8 mouse cellular contexts compared by ENCODE assay signal in genomic region chr2:126676122-126676515, GRCm38 (mm10). TPM values are rescaled to one million over a fixed set of nuclear protein-coding genes. Genes with fewer than 3 reads are reported as not detected.
DNase-seq lines count a peak whose midpoint lies in the region; ATAC-seq and TF ChIP-seq lines count a peak whose summit lies in the region.

Gene Gabpb1, minus strand, starts transcription at chr2:126676337.

- peaks cover 55% of the 10 kb centered on the region for H3K4me1 ChIP-seq in E14TG2a.4 (replicated peaks; ENCODE audit: low read depth, low read length)
- peaks cover 29% of the 10 kb centered on the region for H3K4me1 ChIP-seq in limb, embryonic 13.5 days
- peaks cover 5% of the 10 kb centered on the region; the same call in 1 of the 2 replicates for H3K4me1 ChIP-seq in olfactory bulb, adult 2 months (ENCODE audit: control insufficient read depth, insufficient read depth, low read length)

- 23% methylated on average over 12 of the region's 12 CpGs for WGBS in limb, embryonic 13.5 days
- WGBS in olfactory bulb, adult 2 months = 24% methylated on average over 12 of the region's 12 CpGs

- H3K4me3 ChIP-seq in E14TG2a.4 (replicated peaks; ENCODE audit: low read length) = peak within 1 kb of the TSS; percentile 94
- peak within 1 kb of the TSS; percentile 93 for H3K4me3 ChIP-seq in limb, embryonic 13.5 days
- H3K4me3 ChIP-seq in olfactory bulb, adult 2 months (ENCODE audit: insufficient read depth, low read depth, low read length) = peak within 1 kb of the TSS; percentile 98

- H3K27me3 ChIP-seq in E14TG2a.4 (ENCODE audit: insufficient read depth, low read length) = no peaks in the 10 kb centered on the region
- H3K27me3 ChIP-seq in limb, embryonic 13.5 days = no peaks in the 10 kb centered on the region

- peak within 1 kb of the TSS; percentile 100 for H3K27ac ChIP-seq in limb, embryonic 13.5 days
- H3K27ac ChIP-seq in olfactory bulb, adult 2 months (ENCODE audit: insufficient read depth, low read depth, low read length) = peak within 1 kb of the TSS; percentile 97

- H3K4me2 ChIP-seq in limb, embryonic 13.5 days (replicated peaks) = peak within 1 kb of the TSS; percentile 77

- H3K9me3 ChIP-seq in E14TG2a.4 (ENCODE audit: low read length) = no peaks in the 10 kb centered on the region
- peaks cover 4% of the 10 kb centered on the region; the same call in 1 of the 2 replicates for H3K9me3 ChIP-seq in limb, embryonic 13.5 days

- peaks cover 10% of the 10 kb centered on the region; the same call in 1 of the 2 replicates for H3K36me3 ChIP-seq in E14TG2a.4 (ENCODE audit: insufficient read depth, low read length)
- peaks cover 30% of the 10 kb centered on the region for H3K36me3 ChIP-seq in limb, embryonic 13.5 days

- intact Hi-C loops in heart, postnatal 25 days (cut with DNase I) = no loop called here

- DNase-seq in gastrocnemius, postnatal 4 days (ENCODE audit: low spot score in 2 of 2) = no peak
- no peak for DNase-seq in gastrocnemius, adult 8-10 months (ENCODE audit: low spot score in 2 of 2)
- DNase-seq in embryo, embryonic 11.5 days (ENCODE audit: low read depth, low spot score) = peak; percentile 13
- DNase-seq in heart, postnatal 25 days (ENCODE audit: low spot score) = no peak
- DNase-seq in ovary, adult 18-20 months (ENCODE audit: low spot score) = no peak

- no peak for ATAC-seq in limb, embryonic 13.5 days (ENCODE audit: low FRiP score, low read depth)

- TF ChIP-seq CTCF in E14TG2a.4 (conservative IDR thresholded peaks at IDR 0.05; ENCODE audit: low read length) = no peak
- no peak for TF ChIP-seq CTCF in olfactory bulb, adult 2 months (IDR thresholded peaks at IDR 0.05; ENCODE audit: insufficient read depth, low read depth, low read length)

- TF ChIP-seq POLR2A in olfactory bulb, adult 2 months (IDR thresholded peaks at IDR 0.05; ENCODE audit: insufficient read depth, low read depth, low read length) = no peak

- H3K9ac ChIP-seq in limb, embryonic 13.5 days = peak within 1 kb of the TSS; percentile 100

RNA-seq across cellular contexts. Expression of gene Gabpb1, which starts in this region (rescaled TPM):
- 10 to 100 TPM; 19.3 to 19.8 TPM for total RNA-seq in gastrocnemius, postnatal 4 days (2021)
- 1 to 10 TPM; 6.1 to 9.0 (median 6.4) TPM for total RNA-seq in gastrocnemius, adult 8-10 months (2022)
- 10 to 100 TPM; 13.0 to 16.0 TPM for total RNA-seq in heart, postnatal 25 days (2021)
- 68.2 and 69.6 TPM in 2 replicates for polyA plus RNA-seq in limb, embryonic 13.5 days (2015; fragmentation: Nextera tagmentation; extraction: Ambion mirVana)
- not detected in 2 replicates for polyA plus RNA-seq in olfactory bulb, adult 2 months (2012; ENCODE audit: insufficient read depth, insufficient read length, low replicate concordance, missing spikeins)
